Mouse (Mus musculus) neural tube, embryonic 11.5 days (tissue): ENCODE data around the gene Ttc41. TPM values are rescaled to one million over a fixed set of nuclear protein-coding genes. Genes with fewer than 3 reads are reported as not detected.
A peak's percentile ranks its signal among the peaks of the same experiment; 100 is the strongest.

Experiments used
- ATAC-seq: fragments of 200-750 bp; cut with Nextera tagmentation; 2 replicates; pipeline ENCODE4 v1.8.0; 2017; ENCODE audit warnings: moderate number of reproducible peaks, mild to moderate bottlenecking, moderate TSS enrichment, moderate library complexity; ENCODE audit not compliant: insufficient read depth, low FRiP score, low TSS enrichment
- DNase-seq: peaks from one replicate; pipeline ENCODE4 v3.0.0-alpha.2; 2015; ENCODE audit warnings: low spot score
- H3K27ac ChIP-seq: fragments of 300-500 bp; sonication (generic); 2 replicates; pipeline ENCODE4 v1.5.1; 2014; ENCODE audit warnings: low read depth, mild to moderate bottlenecking, low read length
- H3K27me3 ChIP-seq: fragments of 300-500 bp; sonication (generic); 2 replicates; pipeline ENCODE4 v1.6.1; 2014; ENCODE audit warnings: mild to moderate bottlenecking, low read length, mixed read lengths; ENCODE audit not compliant: control insufficient read depth, insufficient read depth
- H3K36me3 ChIP-seq: fragments of 300-500 bp; sonication (generic); 2 replicates; pipeline ENCODE4 v1.6.1; 2014; ENCODE audit warnings: mild to moderate bottlenecking, low read length, moderate library complexity, mixed read lengths; ENCODE audit not compliant: control insufficient read depth, insufficient read depth
- H3K4me1 ChIP-seq: fragments of 300-500 bp; sonication (generic); 2 replicates; pipeline ENCODE4 v1.6.1; 2014; ENCODE audit warnings: low read length, mixed read lengths; ENCODE audit not compliant: control insufficient read depth, insufficient read depth
- H3K4me2 ChIP-seq: fragments of 300-500 bp; sonication (generic); 2 replicates; pipeline ENCODE4 v1.6.1; 2014; ENCODE audit warnings: low read depth, mild to moderate bottlenecking, moderate library complexity
- H3K4me3 ChIP-seq: fragments of 300-500 bp; sonication (generic); 2 replicates; pipeline ENCODE4 v1.5.1; 2014; ENCODE audit warnings: low read depth, low read length
- H3K9ac ChIP-seq: fragments of 300-500 bp; sonication (generic); 2 replicates; pipeline ENCODE4 v1.6.1; 2014; ENCODE audit warnings: mild to moderate bottlenecking, low read length
- H3K9me3 ChIP-seq: fragments of 300-500 bp; sonication (generic); 2 replicates; pipeline ENCODE4 v1.6.1; 2016; ENCODE audit warnings: low read length; ENCODE audit not compliant: control insufficient read depth
- WGBS: fragments of 180-500 bp; shearing (Covaris S2); extraction: QIAGEN DNeasy Blood & Tissue Kit; methylation state at CpG from one replicate; pipeline ENCODE4 v1.1.7; 2014; 5-methylcytosine and 5-hydroxymethylcytosine counted together
- polyA plus RNA-seq: library from polyadenylated mRNA; unstranded; fragments of >200 nt; fragmentation: Nextera tagmentation; extraction: Ambion mirVana; gene quantifications from 2 replicates; pipeline ENCODE4 v1.2.1, GENCODE M21; 2014

Gene Ttc41
- polyA plus RNA-seq, 1 experiment from 2014 or later, result 2.3 TPM

- no peaks in the 10 kb centered on the region for H3K27me3 ChIP-seq
- ATAC-seq (peak; percentile 36; the same call in 1 of the 2 replicates), DNase-seq (peak; percentile 87)
- H3K4me1 ChIP-seq, result no peaks in the 10 kb centered on the region
- H3K4me2 ChIP-seq, result peak overlapping the region; percentile 56
- WGBS, result 13% methylated on average over 22 of the region's 22 CpGs
- H3K27ac ChIP-seq, result no peak overlapping the region
- no peaks in the 10 kb centered on the region for H3K9me3 ChIP-seq
- H3K4me3 ChIP-seq, result peak overlapping the region; percentile 35
- peak overlapping the region; percentile 44; the same call in 1 of the 2 replicates for H3K9ac ChIP-seq
- no peaks in the 10 kb centered on the region for H3K36me3 ChIP-seq
Observed at GRCm38 (mm10) chr10:86730823-86731499, 25.4 kb downstream of the Ttc41 start.

- ATAC-seq, result no peak
- no peaks in the 10 kb centered on the region for H3K4me1 ChIP-seq
- H3K4me2 ChIP-seq, result no peak overlapping the region; the same call in 1 of the 2 replicates
- WGBS, result 63% methylated on average over 2 of the region's 2 CpGs
- no peaks in the 10 kb centered on the region for H3K9me3 ChIP-seq
- H3K36me3 ChIP-seq, result no peaks in the 10 kb centered on the region
- no peak overlapping the region for H3K9ac ChIP-seq
- no peaks in the 10 kb centered on the region for H3K27me3 ChIP-seq
- H3K27ac ChIP-seq, result no peak overlapping the region
- no peak for DNase-seq
- no peak overlapping the region for H3K4me3 ChIP-seq
Observed at GRCm38 (mm10) chr10:86731500-86731863, 25.9 kb downstream of the Ttc41 start.

GRCm38 (mm10) chr10:86735036-86735435 lies 29.4 kb downstream of the Ttc41 start:
- no peak overlapping the region for H3K27ac ChIP-seq
- ATAC-seq (no peak), DNase-seq (no peak)
- H3K27me3 ChIP-seq, result no peaks in the 10 kb centered on the region
- no peak overlapping the region for H3K9ac ChIP-seq
- H3K4me2 ChIP-seq, result no peak overlapping the region
- no peaks in the 10 kb centered on the region for H3K4me1 ChIP-seq
- no peaks in the 10 kb centered on the region for H3K36me3 ChIP-seq
- H3K9me3 ChIP-seq, result no peaks in the 10 kb centered on the region
- WGBS, result 90% methylated on average over 4 of the region's 4 CpGs
- no peak overlapping the region for H3K4me3 ChIP-seq

- no peaks in the 10 kb centered on the region for H3K4me1 ChIP-seq
- H3K9ac ChIP-seq, result no peak overlapping the region
- H3K4me2 ChIP-seq, result no peak overlapping the region
- H3K27me3 ChIP-seq, result no peaks in the 10 kb centered on the region
- H3K36me3 ChIP-seq, result no peaks in the 10 kb centered on the region
- no peak for ATAC-seq
- WGBS, result 84% methylated on average over 2 of the region's 2 CpGs
- no peak overlapping the region for H3K4me3 ChIP-seq
- H3K9me3 ChIP-seq, result no peaks in the 10 kb centered on the region
- no peak for DNase-seq
- H3K27ac ChIP-seq, result no peak overlapping the region
Observed at GRCm38 (mm10) chr10:86742918-86743317, 37.3 kb downstream of the Ttc41 start.

- no peaks in the 10 kb centered on the region for H3K27me3 ChIP-seq
- ATAC-seq (no peak), DNase-seq (no peak)
- H3K4me3 ChIP-seq, result no peak overlapping the region
- no peak overlapping the region for H3K27ac ChIP-seq
- H3K9me3 ChIP-seq, result no peaks in the 10 kb centered on the region
- no peaks in the 10 kb centered on the region for H3K4me1 ChIP-seq
- no peak overlapping the region for H3K9ac ChIP-seq
- no peak overlapping the region for H3K4me2 ChIP-seq
- 91% methylated on average over 7 of the region's 7 CpGs for WGBS
- no peaks in the 10 kb centered on the region for H3K36me3 ChIP-seq
Observed at GRCm38 (mm10) chr10:86744306-86744705, 38.7 kb downstream of the Ttc41 start.

- H3K27ac ChIP-seq, result no peak overlapping the region
- H3K36me3 ChIP-seq, result no peaks in the 10 kb centered on the region
- H3K9me3 ChIP-seq, result no peaks in the 10 kb centered on the region
- H3K27me3 ChIP-seq, result no peaks in the 10 kb centered on the region
- no peak for DNase-seq
- ATAC-seq, result no peak
- H3K4me3 ChIP-seq, result no peak overlapping the region
- no peaks in the 10 kb centered on the region for H3K4me1 ChIP-seq
- H3K4me2 ChIP-seq, result no peak overlapping the region
- WGBS, result 81% methylated on average over 6 of the region's 6 CpGs
- no peak overlapping the region for H3K9ac ChIP-seq
Observed at GRCm38 (mm10) chr10:86755816-86756502, 50.3 kb downstream of the Ttc41 start.

GRCm38 (mm10) chr10:86757724-86758123 lies 52.1 kb downstream of the Ttc41 start:
- Histone ChIP-seq H3K27me3 (no peaks in the 10 kb centered on the region), H3K4me3 (no peak overlapping the region), H3K9ac (no peak overlapping the region), H3K9me3 (no peaks in the 10 kb centered on the region), H3K27ac (no peak overlapping the region), H3K36me3 (no peaks in the 10 kb centered on the region), H3K4me2 (no peak overlapping the region), H3K4me1 (no peaks in the 10 kb centered on the region)
- WGBS, result 94% methylated on average over 1 of the region's 1 CpGs
- ATAC-seq (no peak), DNase-seq (no peak)

GRCm38 (mm10) chr10:86758211-86758610 lies 52.6 kb downstream of the Ttc41 start:
- Histone ChIP-seq H3K9ac (no peak overlapping the region), H3K27me3 (no peaks in the 10 kb centered on the region), H3K36me3 (no peaks in the 10 kb centered on the region), H3K9me3 (no peaks in the 10 kb centered on the region), H3K4me1 (no peaks in the 10 kb centered on the region), H3K4me2 (no peak overlapping the region), H3K4me3 (no peak overlapping the region), H3K27ac (no peak overlapping the region)
- WGBS, result 91% methylated on average over 6 of the region's 6 CpGs
- ATAC-seq (no peak), DNase-seq (no peak)

GRCm38 (mm10) chr10:86761236-86761635 lies 55.6 kb downstream of the Ttc41 start:
- ATAC-seq (no peak), DNase-seq (no peak)
- no peak overlapping the region for H3K4me2 ChIP-seq
- H3K4me1 ChIP-seq, result no peaks in the 10 kb centered on the region
- H3K4me3 ChIP-seq, result no peak overlapping the region
- no peaks in the 10 kb centered on the region for H3K27me3 ChIP-seq
- no peak overlapping the region for H3K27ac ChIP-seq
- 65% methylated on average over 1 of the region's 1 CpGs for WGBS
- H3K36me3 ChIP-seq, result no peaks in the 10 kb centered on the region
- no peak overlapping the region for H3K9ac ChIP-seq
- no peaks in the 10 kb centered on the region for H3K9me3 ChIP-seq
